Comparison of ENCODE assay signal across 9 mouse cellular contexts in genomic region chr19:47014447-47015381, GRCm38 (mm10). TPM values are rescaled to one million over a fixed set of nuclear protein-coding genes. Genes with fewer than 3 reads are reported as not detected.
DNase-seq lines count a peak whose midpoint lies in the region; ATAC-seq and TF ChIP-seq lines count a peak whose summit lies in the region.
"Had no signal": no experiment of that assay in that cellular context is flagged by ENCODE, and none has a peak within 500 bp of the region (broad histone marks: within the 10 kb centered on the region; RNA-seq: fewer than 3 reads in every experiment).

Gene Ina, plus strand, starts transcription at chr19:47014698.
Gene Nt5c2, minus strand, starts transcription at chr19:47015153.

- intact Hi-C loops in gastrocnemius, postnatal 14 days (cut with DNase I; ENCODE audit: low total_unique reads) = no loop called here
- intact Hi-C loops in left cerebral cortex, postnatal 4 days (cut with DNase I) = no loop called here

- peaks cover 60% of the 10 kb centered on the region for H3K27me3 ChIP-seq in forebrain, embryonic 12.5 days
- no peaks in the 10 kb centered on the region for H3K27me3 ChIP-seq in midbrain, postnatal 0 days (ENCODE audit: insufficient read depth, low read length)

- H3K9me3 ChIP-seq in forebrain, embryonic 12.5 days = no peaks in the 10 kb centered on the region
- H3K9me3 ChIP-seq in midbrain, postnatal 0 days (ENCODE audit: low read length) = no peaks in the 10 kb centered on the region

- peak; percentile 86 for ATAC-seq in forebrain, embryonic 12.5 days (ENCODE audit: low FRiP score)
- peak; percentile 84 for ATAC-seq in midbrain, postnatal 0 days (ENCODE audit: low FRiP score)

- peak within 1 kb of the TSS; percentile 78 for H3K9ac ChIP-seq in forebrain, embryonic 12.5 days
- peak within 1 kb of the TSS; percentile 96 for H3K9ac ChIP-seq in midbrain, postnatal 0 days (replicated peaks; ENCODE audit: low read length, poor library complexity, severe bottlenecking)

- DNase-seq in gastrocnemius, postnatal 14 days = peak; percentile 19
- DNase-seq in gastrocnemius, adult 18-20 months (ENCODE audit: low spot score) = no peak
- DNase-seq in c-Kit-positive CD71-negative TER-119-negative erythroid progenitor cells, embryonic 14.5 days (ENCODE audit: low read depth) = peak; percentile 43
- DNase-seq in induced T-regulatory cell, adult 2 months (ENCODE audit: low read depth) = peak; percentile 56
- DNase-seq in left cerebral cortex, postnatal 4 days = peak; percentile 88
- peak; percentile 87 for DNase-seq in midbrain, postnatal 0 days (ENCODE audit: low spot score)
- DNase-seq in testis, postnatal 10 days (ENCODE audit: low spot score) = peak; percentile 62

- H3K36me3 ChIP-seq in forebrain, embryonic 12.5 days (replicated peaks) = no peaks in the 10 kb centered on the region
- H3K36me3 ChIP-seq in midbrain, postnatal 0 days (ENCODE audit: insufficient read depth, low read length) = no peaks in the 10 kb centered on the region

- H3K4me2 ChIP-seq in forebrain, embryonic 12.5 days = peak within 1 kb of the TSS; percentile 71
- peak within 1 kb of the TSS; percentile 62 for H3K4me2 ChIP-seq in midbrain, postnatal 0 days (ENCODE audit: low read depth, low read length, poor library complexity, severe bottlenecking)

- under 1% methylated on average over 120 of the region's 124 CpGs for WGBS in forebrain, embryonic 12.5 days
- WGBS in midbrain, postnatal 0 days = under 1% methylated on average over 120 of the region's 124 CpGs

- H3K4me3 ChIP-seq in forebrain, embryonic 12.5 days (replicated peaks) = peak within 1 kb of the TSS; percentile 60
- H3K4me3 ChIP-seq in midbrain, postnatal 0 days (ENCODE audit: low read depth, low read length) = peak within 1 kb of the TSS; percentile 84

- TF ChIP-seq CTCF in midbrain, postnatal 0 days (IDR thresholded peaks at IDR 0.05) = peak; percentile 41

- H3K4me1 ChIP-seq in forebrain, embryonic 12.5 days = peaks cover 23% of the 10 kb centered on the region
- peaks cover 2% of the 10 kb centered on the region for H3K4me1 ChIP-seq in midbrain, postnatal 0 days (ENCODE audit: insufficient read depth, low read length)

- peak within 1 kb of the TSS; percentile 90 for H3K27ac ChIP-seq in forebrain, embryonic 12.5 days
- H3K27ac ChIP-seq in midbrain, postnatal 0 days (ENCODE audit: low read depth, low read length) = peak within 1 kb of the TSS; percentile 98

RNA-seq across cellular contexts. Expression of gene Ina, which starts in this region (rescaled TPM):
- total RNA-seq in gastrocnemius, postnatal 14 days (2021) = not detected
- not detected for total RNA-seq in gastrocnemius, adult 18-20 months (2021)
- 204 and 215 TPM in 2 replicates for polyA plus RNA-seq in forebrain, embryonic 12.5 days (2016; fragmentation: Nextera tagmentation; extraction: Ambion mirVana)
- 100 to 1,000 TPM; 246 to 250 TPM for total RNA-seq in left cerebral cortex, postnatal 4 days (2021)
- total RNA-seq in midbrain, postnatal 0 days (2014; rRNA removed) = 229 and 248 TPM in 2 replicates
- polyA plus RNA-seq in midbrain, postnatal 0 days (2015; fragmentation: Nextera tagmentation; extraction: Ambion mirVana) = 294 and 310 TPM in 2 replicates
- polyA plus RNA-seq: C2C12 had no signal

RNA-seq across cellular contexts. Expression of gene Nt5c2, which starts in this region (rescaled TPM):
- 10 to 100 TPM; 17.5 to 23.0 TPM for total RNA-seq in gastrocnemius, postnatal 14 days (2021)
- total RNA-seq in gastrocnemius, adult 18-20 months (2021) = 10 to 100 TPM; 11.4 to 12.3 TPM
- 74.0 and 76.0 TPM in 2 replicates for polyA plus RNA-seq in forebrain, embryonic 12.5 days (2016; fragmentation: Nextera tagmentation; extraction: Ambion mirVana)
- total RNA-seq in left cerebral cortex, postnatal 4 days (2021) = 10 to 100 TPM; 84.0 to 93.6 TPM
- total RNA-seq in midbrain, postnatal 0 days (2014; rRNA removed) = 64.1 and 68.1 TPM in 2 replicates
- 81.8 and 83.0 TPM in 2 replicates for polyA plus RNA-seq in midbrain, postnatal 0 days (2015; fragmentation: Nextera tagmentation; extraction: Ambion mirVana)

Comparison
In these comparisons a context has a peak if more than half of its experiments do, and no peak if none do; other contexts are left out.
1. RNA of gene Ina (total RNA-seq): 246 to 250 TPM in left cerebral cortex, postnatal 4 days and 229 to 248 TPM in midbrain, postnatal 0 days; not detected in gastrocnemius, postnatal 14 days and not detected in gastrocnemius, adult 18-20 months; every median in the first group is over 100 times any median in the second.